Mouse (Mus musculus) liver, adult (tissue): ENCODE data around the gene Sntg2.

Experiments
- GATA4 ChIP-seq: IDR thresholded peaks from 2 replicates; pipeline ENCODE4 v1.6.1; 2014; ENCODE audit warnings: mild to moderate bottlenecking, low read length; ENCODE audit not compliant: insufficient replicate concordance

The Sntg2 gene

GRCm38 (mm10) chr12:30246286-30246945 is 126.8 kb downstream of the Sntg2 start:
- TF ChIP-seq GATA4 = no peak

DNA sequence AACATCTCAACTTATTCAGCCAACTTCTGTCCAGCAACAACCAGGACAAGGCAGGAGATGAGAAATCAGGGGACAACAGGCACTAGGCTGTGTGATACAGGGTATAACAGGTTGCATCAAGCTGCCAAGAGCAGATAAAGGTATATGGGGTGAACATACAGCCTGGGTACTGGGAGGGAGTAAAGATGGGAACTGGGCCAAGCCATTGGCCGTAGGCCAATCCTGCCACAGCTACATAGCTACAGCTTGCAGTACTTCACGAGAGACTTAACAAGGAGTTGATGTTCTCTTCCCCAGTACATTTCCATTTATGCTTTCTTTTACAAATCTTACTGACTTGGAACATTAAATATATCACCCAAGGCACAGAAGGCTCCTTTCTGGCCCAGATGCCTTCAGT is 129.0 kb downstream of the Sntg2 start:
- no peak for TF ChIP-seq GATA4

DNA sequence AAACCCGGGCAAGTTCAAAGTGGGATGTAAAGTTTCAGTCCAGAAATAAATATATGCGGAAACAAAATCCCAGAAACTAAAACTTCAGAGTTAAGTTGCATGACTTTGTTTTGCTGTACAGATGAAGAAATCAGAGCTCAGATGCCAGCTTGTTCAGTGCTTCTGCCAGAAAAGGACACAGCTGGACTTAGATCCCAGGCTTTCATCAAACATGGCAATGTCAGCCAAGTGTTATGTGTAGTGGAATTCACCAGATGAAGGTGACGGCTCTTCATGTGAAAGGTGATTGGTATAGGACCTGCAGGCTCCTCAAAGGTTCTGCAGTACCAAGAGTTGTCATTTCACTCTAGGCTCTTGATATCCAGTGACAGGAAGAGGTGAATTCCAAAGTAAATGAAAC is 132.3 kb downstream of the Sntg2 start:
- no peak for TF ChIP-seq GATA4

- TF ChIP-seq GATA4 = no peak
These were observed 138.2 kb downstream of the Sntg2 start for GRCm38 (mm10) chr12:30234940-30235339.

DNA sequence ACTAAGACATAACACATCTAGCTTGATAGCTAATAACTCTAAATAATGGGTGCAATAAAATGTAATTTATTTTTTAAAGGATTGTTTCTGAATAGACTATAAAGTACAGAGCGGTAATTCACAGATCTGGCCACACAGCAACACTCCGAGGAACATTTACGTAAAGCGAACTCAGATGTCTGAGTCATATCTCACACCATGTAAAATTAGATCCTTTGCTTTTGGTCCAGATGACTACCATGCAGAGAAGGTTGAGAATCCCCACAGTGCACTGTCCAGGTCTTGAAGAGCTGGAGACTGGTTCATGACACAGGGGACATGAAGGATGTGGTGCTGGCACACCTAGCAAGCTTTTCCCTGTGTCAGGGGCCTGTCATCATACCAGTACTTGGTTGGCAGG is 145.2 kb downstream of the Sntg2 start:
- no peak for TF ChIP-seq GATA4

GRCm38 (mm10) chr12:30226247-30226646 is 146.9 kb downstream of the Sntg2 start:
- no peak for TF ChIP-seq GATA4

- no peak for TF ChIP-seq GATA4
These were observed 156.3 kb downstream of the Sntg2 start for GRCm38 (mm10) chr12:30216762-30217441.

DNA sequence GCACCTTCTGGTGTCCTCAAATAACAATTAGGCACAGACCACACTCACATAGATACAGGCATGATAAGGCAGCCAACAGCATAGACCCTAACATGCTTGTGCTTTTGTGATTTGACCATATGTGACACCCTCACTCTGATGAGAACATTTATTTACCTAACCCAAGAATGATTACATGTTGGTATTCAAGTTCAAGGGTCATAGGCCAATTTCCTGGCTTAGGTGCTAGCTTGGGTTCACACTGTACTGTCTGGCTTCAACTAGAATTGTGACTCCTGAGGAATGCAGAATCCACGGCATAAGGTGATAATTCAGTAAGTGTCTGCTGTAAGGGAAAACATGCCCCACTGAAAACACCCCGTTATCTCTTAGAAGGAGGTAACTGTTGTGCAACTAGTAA is 158.4 kb downstream of the Sntg2 start:
- TF ChIP-seq GATA4 = no peak

DNA sequence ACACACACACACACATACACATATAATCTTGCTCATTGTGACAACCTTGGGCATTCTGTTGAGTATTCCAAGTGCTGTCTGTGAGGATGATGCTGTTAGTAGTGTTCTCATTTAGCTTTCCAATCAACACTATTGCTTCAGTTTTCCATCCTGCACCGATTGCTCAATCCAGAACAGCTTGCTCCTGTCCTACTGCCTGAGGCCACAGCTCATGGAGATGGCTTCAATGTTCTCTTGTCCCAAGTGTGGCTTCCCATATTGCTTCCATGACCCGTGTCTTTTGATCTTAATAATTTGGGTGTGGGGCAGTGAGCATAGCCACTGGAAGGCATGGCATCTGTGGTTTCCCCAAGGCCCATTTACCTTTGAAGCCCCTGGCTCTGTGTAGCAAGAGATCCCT is 162.8 kb downstream of the Sntg2 start:
- no peak for TF ChIP-seq GATA4

DNA sequence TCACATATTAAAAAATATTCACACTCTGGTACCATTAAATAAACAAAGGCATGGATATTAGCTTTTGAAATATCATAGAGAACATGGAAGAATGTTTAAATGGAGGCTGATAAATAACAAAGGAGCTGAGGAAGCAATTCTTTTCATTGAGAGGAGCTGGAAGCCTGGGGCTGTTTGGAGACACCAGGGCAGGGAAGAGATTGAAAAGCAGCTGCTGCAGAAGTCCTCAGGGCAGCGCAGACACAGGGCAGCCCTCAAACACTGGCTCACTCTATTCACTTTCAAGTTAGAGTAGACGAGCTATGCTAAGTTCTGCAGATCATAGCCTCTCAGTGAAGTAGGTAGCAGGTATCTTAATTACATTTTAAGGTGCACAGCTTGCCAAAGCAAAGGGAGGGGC is 164.6 kb downstream of the Sntg2 start:
- TF ChIP-seq GATA4 = no peak

GRCm38 (mm10) chr12:30208087-30208486 is 165.1 kb downstream of the Sntg2 start:
- TF ChIP-seq GATA4 = no peak

DNA sequence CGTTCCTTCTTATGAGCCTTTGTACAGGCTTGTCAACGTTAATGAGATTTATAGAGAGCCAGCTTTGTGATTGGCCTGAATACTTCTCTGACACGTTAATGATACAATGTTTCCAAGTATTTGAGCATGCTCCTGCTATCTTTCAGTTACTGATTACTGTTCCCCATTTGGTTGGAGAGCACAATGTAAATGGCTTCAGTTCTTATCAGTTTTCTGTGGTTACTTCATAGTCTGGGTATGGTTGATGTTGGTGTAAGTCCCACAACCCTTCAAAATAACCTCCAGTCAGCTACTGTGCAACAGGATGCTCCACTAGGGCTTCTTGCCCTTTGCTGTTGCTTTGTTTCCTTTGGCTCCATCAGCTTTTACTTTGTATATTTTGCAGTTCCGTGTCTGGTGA is 168.7 kb downstream of the Sntg2 start:
- TF ChIP-seq GATA4 = no peak

DNA sequence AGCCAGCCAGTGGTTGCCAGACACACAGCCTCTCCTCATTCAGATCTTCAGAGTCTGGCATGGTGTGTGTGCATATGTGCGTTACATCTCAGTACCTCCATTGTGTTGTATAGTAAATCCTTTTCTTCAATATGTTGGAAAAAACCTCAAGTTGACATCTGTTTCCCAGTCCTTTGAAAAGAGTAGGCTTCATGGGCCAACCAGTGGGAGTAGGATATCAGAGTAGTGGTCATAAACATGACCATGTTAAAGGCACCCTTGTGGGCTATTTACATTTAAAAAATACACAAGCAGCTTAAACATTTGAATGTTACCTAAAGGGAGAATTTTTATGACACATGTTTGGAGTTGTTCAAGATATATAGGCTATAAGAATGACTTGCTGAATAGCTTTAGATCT is 170.4 kb downstream of the Sntg2 start:
- TF ChIP-seq GATA4 = no peak

GRCm38 (mm10) chr12:30201031-30201430 is 172.1 kb downstream of the Sntg2 start:
- no peak for TF ChIP-seq GATA4

DNA sequence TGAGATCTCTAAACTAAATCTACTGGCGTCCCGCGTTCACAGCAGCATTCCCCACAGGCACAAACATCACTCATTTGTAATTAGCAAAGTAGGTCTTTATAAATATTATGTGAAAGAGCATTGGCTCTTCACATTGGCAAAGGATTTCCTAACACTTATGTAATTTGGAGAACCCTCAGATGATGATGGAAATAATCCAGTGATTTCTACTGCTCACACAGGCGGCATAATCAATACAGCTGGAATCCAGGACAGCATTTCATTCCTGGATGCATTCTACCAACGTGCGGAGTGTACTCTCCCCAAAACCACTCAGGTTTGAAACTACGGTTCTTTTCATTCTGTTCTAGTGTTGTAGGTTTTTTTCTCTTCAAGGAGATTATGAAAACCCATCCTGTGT is 172.6 kb downstream of the Sntg2 start:
- TF ChIP-seq GATA4 = no peak

DNA sequence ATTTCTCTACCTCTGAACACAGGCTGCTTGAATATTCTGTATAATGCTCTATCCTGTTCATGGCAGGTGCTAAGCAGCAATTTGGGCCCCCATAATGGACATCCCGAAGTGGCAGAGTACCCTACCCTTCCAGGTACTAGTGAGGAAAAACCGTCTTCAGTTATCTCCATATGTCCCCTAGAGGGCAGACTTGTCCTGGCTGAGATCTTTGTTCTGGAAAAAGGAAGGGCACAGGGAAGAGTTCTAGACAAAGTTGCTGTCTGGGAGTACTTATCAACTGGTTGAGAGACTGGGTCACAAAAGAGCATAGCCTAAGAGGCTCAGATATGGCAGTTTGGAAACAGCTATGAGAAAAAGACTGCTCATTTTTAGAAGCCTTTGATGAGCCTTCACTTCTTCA is 173.4 kb downstream of the Sntg2 start:
- TF ChIP-seq GATA4 = no peak

DNA sequence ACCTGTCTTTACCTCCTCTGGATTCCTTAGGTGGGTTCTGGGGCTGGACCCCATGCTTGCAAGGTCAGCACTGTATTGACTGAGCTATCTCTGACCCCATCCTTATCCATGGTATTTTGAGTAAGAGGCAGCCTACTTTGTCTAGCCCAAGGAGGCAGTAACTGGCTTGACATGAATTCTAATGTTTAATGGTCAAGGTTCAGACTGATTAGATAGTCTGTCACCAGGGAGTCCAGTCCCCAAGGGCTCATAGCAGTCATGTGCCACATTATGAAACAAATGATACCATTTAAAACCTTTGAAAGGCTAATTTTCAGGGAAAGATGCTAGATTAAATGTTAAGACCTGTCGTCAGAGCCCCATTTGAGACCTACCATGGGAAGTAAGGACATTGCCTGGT is 174.9 kb downstream of the Sntg2 start:
- peak; percentile 86 for TF ChIP-seq GATA4
